Mouse (Mus musculus) heart, embryonic 14.5 days (tissue): ENCODE results near the gene Tmed10. TPM values are rescaled to one million over a fixed set of nuclear protein-coding genes. Genes with fewer than 3 reads are reported as not detected.
A peak's percentile ranks its signal among the peaks of the same experiment; 100 is the strongest.

Source experiments
- ATAC-seq: fragments of 200-750 bp; cut with Nextera tagmentation; 2 replicates; pipeline ENCODE4 v1.8.0; 2017; ENCODE audit warnings: low read depth, moderate TSS enrichment; ENCODE audit not compliant: insufficient number of reproducible peaks, insufficient read depth, low FRiP score
- H3K27ac ChIP-seq, 2 experiments: fragments of 200-500 bp in 1 of 2; fragments of 300-500 bp in 1 of 2; sonication (generic) in 1 of 2; replicated peaks in 1 of 2; 2 replicates each; pipeline ENCODE4 v1.5.1; 2012 to 2014; ENCODE audit warnings: low read depth in 2 of 2, low read length in 2 of 2, control low read depth in 1 of 2, mild to moderate bottlenecking in 1 of 2, mixed read lengths in 1 of 2; ENCODE audit not compliant: control insufficient read depth in 1 of 2, insufficient read depth in 1 of 2
- H3K27me3 ChIP-seq: fragments of 300-500 bp; sonication (generic); 2 replicates; pipeline ENCODE4 v1.6.1; 2014; ENCODE audit warnings: mild to moderate bottlenecking, low read length, control low read depth; ENCODE audit not compliant: control insufficient read depth, insufficient read depth
- H3K36me3 ChIP-seq: fragments of 300-500 bp; sonication (generic); 2 replicates; pipeline ENCODE4 v1.6.1; 2014; ENCODE audit warnings: mild to moderate bottlenecking, control low read depth, low read length, mixed read lengths; ENCODE audit not compliant: control insufficient read depth, insufficient read depth
- H3K4me1 ChIP-seq, 2 experiments: fragments of 200-500 bp in 1 of 2; fragments of 300-500 bp in 1 of 2; sonication (generic) in 1 of 2; 2 replicates each; pipeline ENCODE4 v1.6.1; 2012 to 2014; ENCODE audit warnings: low read length in 2 of 2, control low read depth in 1 of 2, mixed read lengths in 1 of 2; ENCODE audit not compliant: control insufficient read depth in 2 of 2, insufficient read depth in 2 of 2
- H3K4me2 ChIP-seq: fragments of 300-500 bp; sonication (generic); 2 replicates; pipeline ENCODE4 v1.6.1; 2014; ENCODE audit warnings: mild to moderate bottlenecking, low read length
- H3K4me3 ChIP-seq, 2 experiments: fragments of 200-500 bp in 1 of 2; fragments of 300-500 bp in 1 of 2; sonication (generic) in 1 of 2; 2 replicates each; pipeline ENCODE4 v1.5.1; 2012 to 2014; ENCODE audit warnings: low read length in 2 of 2, mild to moderate bottlenecking in 2 of 2, control low read depth in 1 of 2, low read depth in 1 of 2, moderate library complexity in 1 of 2; ENCODE audit not compliant: control insufficient read depth in 1 of 2, insufficient read depth in 1 of 2
- H3K9ac ChIP-seq: fragments of 300-500 bp; sonication (generic); 2 replicates; pipeline ENCODE4 v1.6.1; 2014; ENCODE audit warnings: mild to moderate bottlenecking, low read length
- H3K9me3 ChIP-seq: fragments of 300-500 bp; sonication (generic); 2 replicates; pipeline ENCODE4 v1.6.1; 2016; ENCODE audit warnings: low read length, control low read depth; ENCODE audit not compliant: control insufficient read depth
- WGBS: fragments of 180-500 bp; shearing (Covaris S2); extraction: QIAGEN DNeasy Blood & Tissue Kit; methylation state at CpG from one replicate; pipeline ENCODE4 v1.1.7; 2014; 5-methylcytosine and 5-hydroxymethylcytosine counted together
- polyA plus RNA-seq: library from polyadenylated mRNA; unstranded; fragments of >200 nt; fragmentation: Nextera tagmentation; extraction: Ambion mirVana; gene quantifications from 2 replicates; pipeline ENCODE4 v1.2.1, GENCODE M21; 2014

The Tmed10 gene
- polyA plus RNA-seq, result 281 and 320 TPM in 2 replicates

- H3K27me3 ChIP-seq, result no peaks in the 10 kb centered on the region
- H3K9me3 ChIP-seq, result no peaks in the 10 kb centered on the region
- H3K9ac ChIP-seq, result peak within 1 kb of the TSS; percentile 94
- H3K4me1 ChIP-seq, result peaks cover 8 to 28% of the 10 kb centered on the region in 2 experiments
- peak within 1 kb of the TSS; percentile 85 to 91 for H3K4me3 ChIP-seq
- H3K27ac ChIP-seq, result peak within 1 kb of the TSS; percentile 85 to 88
- peak within 1 kb of the TSS; percentile 87 for H3K4me2 ChIP-seq
- 1% methylated on average over 37 of the region's 37 CpGs for WGBS
- H3K36me3 ChIP-seq, result no peaks in the 10 kb centered on the region
- peak; percentile 86 for ATAC-seq
Observed at GRCm38 (mm10) chr12:85374561-85375272, at the start of gene Tmed10. TSS of gene Tmed10 (minus strand) at chr12:85374847.

- Histone ChIP-seq H3K4me3 (no peak overlapping the region), H3K27ac (no peak overlapping the region), H3K9ac (no peak overlapping the region), H3K4me2 (no peak overlapping the region), H3K4me1 (peaks cover 10 to 20% of the 10 kb centered on the region in 2 experiments), H3K36me3 (no peaks in the 10 kb centered on the region), H3K9me3 (no peaks in the 10 kb centered on the region), H3K27me3 (no peaks in the 10 kb centered on the region)
- no peak for ATAC-seq
- 76% methylated on average over 11 of the region's 11 CpGs for WGBS
Observed at GRCm38 (mm10) chr12:85423236-85423635, 48.6 kb upstream of the Tmed10 start.

- H3K27me3 ChIP-seq, result no peaks in the 10 kb centered on the region
- no peak overlapping the region for H3K27ac ChIP-seq
- H3K9me3 ChIP-seq, result no peaks in the 10 kb centered on the region
- H3K36me3 ChIP-seq, result no peaks in the 10 kb centered on the region
- no peak overlapping the region for H3K9ac ChIP-seq
- 77% methylated on average over 8 of the region's 8 CpGs for WGBS
- H3K4me1 ChIP-seq, result peaks cover 10 to 20% of the 10 kb centered on the region in 2 experiments
- no peak overlapping the region for H3K4me3 ChIP-seq
- no peak for ATAC-seq
- no peak overlapping the region for H3K4me2 ChIP-seq
Observed at GRCm38 (mm10) chr12:85422536-85422935, 47.9 kb upstream of the Tmed10 start.

GRCm38 (mm10) chr12:85420945-85421344, 46.3 kb upstream of the Tmed10 start:
- Histone ChIP-seq H3K9ac (no peak overlapping the region), H3K4me1 (peaks cover 3 to 15% of the 10 kb centered on the region in 2 experiments), H3K4me2 (no peak overlapping the region), H3K27ac (no peak overlapping the region), H3K4me3 (no peak overlapping the region), H3K27me3 (no peaks in the 10 kb centered on the region), H3K36me3 (no peaks in the 10 kb centered on the region), H3K9me3 (no peaks in the 10 kb centered on the region)
- WGBS, result 50% methylated on average over 9 of the region's 9 CpGs
- ATAC-seq, result no peak

- Histone ChIP-seq H3K27ac (no peak overlapping the region), H3K4me3 (no peak overlapping the region), H3K9me3 (peaks cover 3% of the 10 kb centered on the region; the same call in 1 of the 2 replicates), H3K4me2 (no peak overlapping the region), H3K36me3 (no peaks in the 10 kb centered on the region), H3K4me1 (peaks cover 0 to 3% of the 10 kb centered on the region in 2 experiments; a peak in 3 of 4 replicates), H3K9ac (no peak overlapping the region), H3K27me3 (no peaks in the 10 kb centered on the region)
- ATAC-seq, result no peak
- 59% methylated on average over 9 of the region's 9 CpGs for WGBS
Observed at GRCm38 (mm10) chr12:85417845-85418244, 43.2 kb upstream of the Tmed10 start.

- peaks cover 8% of the 10 kb centered on the region for H3K9me3 ChIP-seq
- peaks cover 0 to 3% of the 10 kb centered on the region in 2 experiments; a peak in 3 of 4 replicates for H3K4me1 ChIP-seq
- no peak for ATAC-seq
- 69% methylated on average over 5 of the region's 5 CpGs for WGBS
- H3K27ac ChIP-seq, result no peak overlapping the region
- H3K9ac ChIP-seq, result no peak overlapping the region
- no peaks in the 10 kb centered on the region for H3K36me3 ChIP-seq
- no peaks in the 10 kb centered on the region for H3K27me3 ChIP-seq
- no peak overlapping the region for H3K4me3 ChIP-seq
- H3K4me2 ChIP-seq, result no peak overlapping the region
Observed at GRCm38 (mm10) chr12:85416298-85416697, 41.7 kb upstream of the Tmed10 start.

- Histone ChIP-seq H3K36me3 (no peaks in the 10 kb centered on the region), H3K4me2 (no peak overlapping the region), H3K9ac (no peak overlapping the region), H3K4me3 (no peak overlapping the region), H3K27me3 (no peaks in the 10 kb centered on the region), H3K4me1 (peaks cover 0 to under 1% of the 10 kb centered on the region in 2 experiments; a peak in 3 of 4 replicates), H3K27ac (no peak overlapping the region), H3K9me3 (peaks cover 8% of the 10 kb centered on the region)
- no peak for ATAC-seq
- 57% methylated on average over 3 of the region's 3 CpGs for WGBS
Observed at GRCm38 (mm10) chr12:85415876-85416275, 41.2 kb upstream of the Tmed10 start.
